Mouse (Mus musculus): Measurements from ENCODE around the gene Olfr297. TPM values are rescaled to one million over a fixed set of nuclear protein-coding genes. Genes with fewer than 3 reads are reported as not detected.

Gene Olfr297
- polyA plus RNA-seq (2012) = not detected in 2 replicates

- no peak for TF ChIP-seq GATA1 (IDR thresholded peaks at IDR 0.05; ENCODE audit: low read length)
Observed at GRCm38 (mm10) chr7:86519668-86520067, at the start of gene Olfr297. TSS of gene Olfr297 (plus strand) at chr7:86519968.

GRCm38 (mm10) chr7:86492384-86492783 lies 27.4 kb upstream of the Olfr297 start, which contains the start of gene Olfr298:
TSS of gene Olfr298 (minus strand) at chr7:86492484.
- TF ChIP-seq GATA1 (IDR thresholded peaks at IDR 0.05; ENCODE audit: low read length) = no peak

Other genes with a start within 250 kb of the Olfr297 start
- gene Olfr310, start 242.8 kb upstream of the Olfr297 start, polyA plus RNA-seq (2012) = not detected in 2 replicates
- not detected in 2 replicates for gene Olfr309, start 206.3 kb upstream of the Olfr297 start, polyA plus RNA-seq (2012)
- gene Olfr308, start 194.3 kb upstream of the Olfr297 start, polyA plus RNA-seq (2012) = not detected in 2 replicates
- not detected in 2 replicates for gene Olfr307, start 182.4 kb upstream of the Olfr297 start, polyA plus RNA-seq (2012)
- not detected in 2 replicates for gene Olfr305, start 153.0 kb upstream of the Olfr297 start, polyA plus RNA-seq (2012)
- gene Olfr304, start 133.3 kb upstream of the Olfr297 start, polyA plus RNA-seq (2012) = not detected in 2 replicates
- not detected in 2 replicates for gene Olfr303, start 122.2 kb upstream of the Olfr297 start, polyA plus RNA-seq (2012)
- gene Olfr301, start 116.1 kb upstream of the Olfr297 start, polyA plus RNA-seq (2012) = not detected in 2 replicates
- gene Olfr299, start 60.0 kb upstream of the Olfr297 start, polyA plus RNA-seq (2012) = not detected in 2 replicates
- not detected in 2 replicates for gene Olfr298, start 27.5 kb upstream of the Olfr297 start, polyA plus RNA-seq (2012)
- gene Olfr295, start 63.9 kb downstream of the Olfr297 start, polyA plus RNA-seq (2012) = not detected in 2 replicates
- not detected in 2 replicates for gene Olfr294, start 96.7 kb downstream of the Olfr297 start, polyA plus RNA-seq (2012)
- gene Olfr293, start 129.1 kb downstream of the Olfr297 start, polyA plus RNA-seq (2012) = not detected in 2 replicates
- not detected in 2 replicates for gene Olfr292, start 168.4 kb downstream of the Olfr297 start, polyA plus RNA-seq (2012)